Mouse (Mus musculus) ES-Bruce4 (cell line): ENCODE measurements around the gene Anapc13.

Source experiments
- CTCF ChIP-seq: IDR thresholded peaks from one replicate; pipeline ENCODE4 v1.8.1; 2011; ENCODE audit warnings: low read depth, low read length
- EP300 ChIP-seq: IDR thresholded peaks from 2 replicates; pipeline ENCODE4 v1.6.1; 2011; ENCODE audit warnings: low read depth, low read length; ENCODE audit not compliant: insufficient read depth
- POLR2A ChIP-seq: IDR thresholded peaks from one replicate; pipeline ENCODE4 v1.8.1; 2011; ENCODE audit warnings: low read length; ENCODE audit not compliant: insufficient read depth

DNA sequence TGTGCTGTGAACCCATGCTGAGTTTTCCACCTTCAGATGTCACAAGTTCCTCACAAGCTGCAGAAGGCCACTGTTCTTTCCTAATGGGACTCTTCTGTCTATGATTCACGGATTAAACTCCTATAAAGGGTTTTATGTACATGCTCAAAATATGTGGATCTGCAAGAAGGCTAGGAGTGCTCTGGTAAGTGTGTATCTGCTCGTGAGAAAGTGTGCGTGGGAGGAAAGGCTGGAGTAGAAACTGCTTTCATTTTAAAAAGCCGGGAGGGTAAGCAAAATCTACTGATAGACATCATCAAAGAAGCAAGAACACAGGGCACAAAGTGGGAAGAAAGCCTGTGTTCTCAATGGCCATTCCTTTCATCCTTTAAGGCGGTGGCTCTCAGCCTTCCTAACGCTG is 20.9 kb downstream of the Anapc13 start:
- TF ChIP-seq CTCF: no peak
- TF ChIP-seq POLR2A: no peak
- no peak for TF ChIP-seq EP300
